Mouse (Mus musculus) adrenal gland, adult 18-20 months (tissue): ENCODE data around the gene Npdc1. TPM values are rescaled to one million over a fixed set of nuclear protein-coding genes. Genes with fewer than 3 reads are reported as not detected.
"Not testable (repeated sequence)": the region's sequence is repeated elsewhere in the genome, so short reads cannot be mapped to it uniquely, and the experiment has no call there.

ENCODE experiments used
- DNase-seq, 2 experiments: peaks; one replicate each; pipeline ENCODE4 v3.0.0; 2021 to 2022; ENCODE audit warnings: low spot score in 2 of 2
- total RNA-seq, 2 experiments: library from RNA; stranded (reverse); gene quantifications; 1 replicate in 1 of 2; 2 replicates in 1 of 2; pipeline ENCODE4 v1.2.3; 2021

The Npdc1 gene
- total RNA-seq, 2 experiments from 2014 or later: 125 to 161 TPM

- no peak for DNase-seq
Measured at GRCm38 (mm10) chr2:25394281-25395221, 4.6 kb upstream of the Npdc1 start.

GRCm38 (mm10) chr2:25395721-25396596, 3.2 kb upstream of the Npdc1 start, which contains the start of gene Entpd2:
TSS of gene Entpd2 (plus strand) at chr2:25395874.
- DNase-seq: peak in 1 of 2 experiments; percentile 35

DNA sequence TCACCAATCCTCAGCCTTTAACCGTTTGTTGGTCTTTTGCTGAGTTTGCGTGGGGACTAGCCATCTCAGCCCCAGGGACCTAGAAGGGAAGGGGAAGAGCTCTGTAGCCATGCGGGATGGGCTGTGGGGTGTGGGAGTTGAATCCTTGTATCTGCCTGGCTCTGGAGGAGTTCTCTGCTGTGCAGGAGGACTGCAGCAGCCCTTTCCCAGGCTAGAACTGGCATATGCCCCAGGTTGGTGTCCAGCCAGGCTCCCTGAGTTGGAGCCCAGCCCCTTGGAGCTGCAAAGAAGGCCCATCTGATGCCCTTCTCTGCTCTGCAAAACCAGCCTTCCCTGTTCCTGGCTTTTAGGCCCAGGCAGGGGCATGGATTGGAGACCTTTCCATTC, 2.6 kb upstream of the Npdc1 start:
- no peak for DNase-seq

DNA sequence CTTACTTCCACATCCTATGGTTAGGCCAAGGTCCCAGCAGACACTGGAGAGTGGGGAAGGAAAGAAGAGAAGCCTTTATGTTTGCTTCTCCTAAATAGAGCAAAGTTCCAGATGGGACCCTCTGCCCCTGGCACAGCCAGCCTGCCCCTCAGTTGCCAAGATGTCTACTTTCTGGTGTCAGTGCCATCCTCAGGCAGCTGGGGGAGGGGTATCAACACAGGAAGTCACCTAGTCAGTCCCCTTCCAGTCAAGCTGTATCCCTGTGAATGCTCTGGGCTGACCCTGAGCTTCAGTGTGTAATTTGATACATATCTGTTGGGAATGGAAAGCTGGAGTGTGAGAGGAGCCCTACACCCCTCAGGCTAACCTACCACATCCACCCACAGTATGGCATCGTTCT, 2.1 kb upstream of the Npdc1 start:
- DNase-seq: no peak

DNA sequence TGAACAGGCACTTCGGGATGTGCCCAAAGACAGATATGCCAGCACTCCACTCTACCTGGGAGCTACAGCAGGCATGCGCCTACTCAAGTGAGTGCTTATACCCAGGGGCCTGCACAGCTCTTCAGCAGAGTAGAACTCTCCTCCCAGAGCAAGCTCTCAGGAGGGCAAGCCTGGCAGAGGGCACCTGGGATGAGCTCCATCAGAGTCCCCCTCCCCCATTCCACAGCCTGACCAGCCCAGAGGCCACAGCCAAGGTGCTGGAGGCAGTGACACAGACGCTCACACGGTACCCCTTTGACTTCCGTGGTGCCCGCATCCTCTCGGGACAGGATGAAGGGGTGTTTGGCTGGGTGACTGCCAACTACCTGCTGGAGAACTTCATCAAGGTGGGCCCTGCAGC, 1.1 kb upstream of the Npdc1 start:
- no peak for DNase-seq

DNA sequence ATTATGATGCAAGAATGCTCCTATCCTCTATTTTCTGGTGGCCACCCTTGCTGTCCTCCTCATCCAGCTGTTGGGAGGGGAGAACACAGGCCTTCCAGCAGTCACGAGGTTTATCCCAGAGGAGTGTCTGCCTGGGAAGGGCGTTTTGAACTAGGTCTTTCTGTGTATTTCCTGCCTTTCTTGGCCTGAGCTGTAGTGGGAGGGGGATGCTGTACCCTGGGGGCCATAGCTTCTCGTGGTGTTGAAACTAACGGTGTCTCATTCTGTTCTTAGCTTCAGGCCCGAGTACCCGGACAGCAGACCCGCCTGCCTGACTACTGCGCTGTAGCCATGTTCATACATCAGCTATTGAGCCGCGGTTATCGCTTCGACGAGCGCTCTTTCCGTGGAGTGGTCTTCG, 1.1 kb downstream of the Npdc1 start:
- no peak for DNase-seq

GRCm38 (mm10) chr2:25400764-25401163, 1.6 kb downstream of the Npdc1 start:
- peak; percentile 63 to 69 for DNase-seq

DNA sequence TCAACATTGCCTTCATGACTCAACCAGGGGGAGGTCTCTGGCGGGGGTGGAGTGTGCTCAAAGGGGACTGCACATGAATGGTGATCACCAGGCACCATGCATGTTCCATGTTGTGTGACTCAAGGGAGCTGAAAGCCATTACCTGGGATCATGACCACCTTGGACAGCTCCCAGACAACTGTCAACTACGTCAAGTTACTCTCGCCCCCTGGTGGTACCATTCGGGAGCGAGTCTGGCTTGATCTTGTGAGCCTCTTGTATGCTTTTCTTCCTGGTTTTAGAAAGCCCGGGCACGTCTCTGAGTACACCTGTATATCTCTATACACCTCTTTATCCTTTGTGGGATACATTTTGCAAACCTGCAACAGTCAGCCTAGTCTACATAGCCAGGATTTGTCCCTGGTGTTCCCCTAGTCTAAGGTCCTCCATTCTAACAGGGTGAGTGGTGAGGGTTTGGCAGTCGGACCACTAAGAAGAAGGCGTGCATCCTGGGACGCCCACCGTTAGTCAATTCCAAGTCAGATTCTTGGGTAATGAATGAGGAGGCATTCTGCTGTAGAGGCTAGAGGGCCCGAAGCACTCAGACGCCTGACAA, 3.3 kb downstream of the Npdc1 start:
- DNase-seq: peak; percentile 46 to 63

- DNase-seq: peak; percentile 68 to 73
Measured at GRCm38 (mm10) chr2:25402972-25403601, 3.9 kb downstream of the Npdc1 start.

- DNase-seq: no peak
Measured at GRCm38 (mm10) chr2:25403994-25404393, 4.8 kb downstream of the Npdc1 start.

DNA sequence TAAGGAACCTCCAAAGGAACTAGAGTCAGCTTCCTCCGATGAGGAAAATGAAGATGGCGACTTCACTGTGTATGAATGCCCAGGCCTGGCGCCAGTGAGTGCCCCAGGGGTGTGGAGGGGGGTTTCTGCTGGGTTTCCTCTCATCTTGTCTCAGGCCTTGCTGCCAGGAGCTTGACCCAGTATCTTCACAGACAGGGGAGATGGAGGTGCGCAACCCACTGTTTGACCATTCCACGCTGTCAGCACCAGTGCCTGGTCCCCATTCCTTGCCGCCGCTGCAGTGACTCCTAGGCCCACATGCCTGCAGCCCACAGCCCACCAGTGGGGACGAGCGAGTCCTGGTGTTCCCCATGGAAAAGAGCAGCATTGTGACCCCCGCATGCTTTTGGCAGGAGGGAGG, 9.8 kb downstream of the Npdc1 start:
- DNase-seq: no peak

GRCm38 (mm10) chr2:25413436-25413835, 14.3 kb downstream of the Npdc1 start:
- not testable (repeated sequence) for DNase-seq

DNA sequence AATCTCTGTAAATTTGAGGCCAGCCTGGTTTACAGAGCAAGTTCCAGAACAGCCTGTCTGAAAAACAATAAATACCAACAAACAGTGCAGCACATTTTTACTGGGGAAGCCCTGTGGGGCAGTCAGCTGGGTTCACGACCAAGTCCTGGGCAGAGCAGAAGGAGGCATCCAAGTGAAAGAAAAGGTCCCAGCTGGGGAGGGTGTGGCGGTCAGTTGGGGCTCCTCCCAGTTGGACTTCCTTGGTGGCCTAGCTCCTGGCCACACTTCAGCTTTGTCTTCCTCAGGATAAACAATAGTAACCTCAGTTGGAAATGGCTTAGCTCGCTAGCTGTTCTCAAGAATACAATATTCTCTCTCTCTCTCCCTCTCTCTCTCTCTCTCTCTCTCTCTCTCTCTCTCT, 18.3 kb downstream of the Npdc1 start:
- no peak for DNase-seq

DNA sequence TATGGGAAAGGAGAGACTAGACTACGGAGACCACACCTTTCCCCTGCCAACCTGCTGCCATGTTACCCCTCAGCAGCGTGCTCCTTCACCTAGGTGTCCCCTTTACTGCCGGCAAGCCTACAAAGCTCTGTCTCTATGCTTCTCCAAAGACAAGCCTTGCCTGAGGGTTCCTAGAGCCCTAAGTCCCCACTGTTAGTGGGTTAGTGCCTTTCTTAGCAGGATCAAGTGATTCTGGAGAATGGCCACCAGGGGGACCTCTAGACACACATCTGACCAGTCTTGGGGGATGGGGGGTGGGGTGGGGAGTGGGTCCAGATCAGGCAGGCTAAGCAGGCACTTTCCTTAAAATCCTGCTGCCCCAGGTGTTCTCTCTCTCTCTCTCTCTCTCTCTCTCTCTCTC, 22.7 kb downstream of the Npdc1 start:
- peak; percentile 32 to 42 for DNase-seq

- no peak for DNase-seq
Measured at GRCm38 (mm10) chr2:25422587-25423410, 23.6 kb downstream of the Npdc1 start, which contains the start of gene Fut7. TSS of gene Fut7 (plus strand) at chr2:25423267.

GRCm38 (mm10) chr2:25423626-25424025, 24.5 kb downstream of the Npdc1 start:
- DNase-seq: no peak

GRCm38 (mm10) chr2:25425481-25425880, 26.3 kb downstream of the Npdc1 start:
- no peak for DNase-seq

GRCm38 (mm10) chr2:25426721-25427191, 27.6 kb downstream of the Npdc1 start:
- DNase-seq: peak; percentile 52 to 76

- DNase-seq: no peak
Measured at GRCm38 (mm10) chr2:25427256-25427655, 28.1 kb downstream of the Npdc1 start.
